Mouse (Mus musculus) thymus, adult 2 months (tissue): ENCODE measurements at regions not wholly inside any gene's neighbourhood (a gene's known extent, or its start where the extent isn't known, plus 50 kb on each side); places are given as distances from the start of the nearest gene placed in this dataset.

ENCODE experiments used
- CTCF ChIP-seq: fragments of 200-500 bp; IDR thresholded peaks from 2 replicates; pipeline ENCODE4 v1.5.1; 2012; ENCODE audit warnings: mild to moderate bottlenecking, control low read depth, low read length, moderate library complexity, borderline replicate concordance; ENCODE audit not compliant: control insufficient read depth, poor library complexity, insufficient read depth; ENCODE audit errors: extremely low read depth
- POLR2A ChIP-seq: fragments of 200-500 bp; IDR thresholded peaks from 2 replicates; pipeline ENCODE4 v1.6.1; 2012; ENCODE audit warnings: mild to moderate bottlenecking, low read length, control low read depth, moderate library complexity; ENCODE audit not compliant: control insufficient read depth, poor library complexity, insufficient read depth; ENCODE audit errors: extremely low read depth

- TF ChIP-seq CTCF (no peak), POLR2A (no peak)
These were observed 85.9 kb upstream of the Map9 start for GRCm38 (mm10) chr3:82271965-82272364.
